Mouse (Mus musculus): Measurements from ENCODE around the gene Cpne2. TPM values are rescaled to one million over a fixed set of nuclear protein-coding genes. Genes with fewer than 3 reads are reported as not detected.
A peak's percentile ranks its signal among the peaks of the same experiment; 100 is the strongest.

Gene Cpne2
- total RNA-seq, 2 experiments from 2014 or later: 29.3 to 35.0 TPM

DNA sequence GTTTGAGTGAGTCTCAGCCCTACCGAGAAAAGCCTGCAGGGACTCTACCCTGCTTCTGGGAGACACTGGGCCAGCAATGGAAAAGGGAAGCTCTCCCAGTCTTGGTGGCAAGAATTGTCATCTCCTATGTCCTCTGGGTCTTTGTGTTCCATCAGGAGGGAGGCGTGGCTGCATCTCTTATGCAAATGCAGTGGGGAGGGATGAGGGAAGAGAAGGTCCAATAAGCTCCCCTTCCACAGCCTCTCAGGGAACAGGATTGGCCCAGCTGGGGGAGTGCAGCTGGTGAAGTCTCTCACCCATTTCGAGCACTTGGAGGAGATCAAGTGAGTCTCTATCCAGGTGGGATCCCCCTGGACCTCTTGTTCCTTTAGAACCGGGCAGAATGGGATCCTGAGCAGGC, 11.3 kb upstream of the Cpne2 start:
- no peak overlapping the region for H3K27ac ChIP-seq
- H3K4me3 ChIP-seq: no peak overlapping the region
- TF ChIP-seq CTCF (conservative IDR thresholded peaks at IDR 0.05): no peak
- no peak for DNase-seq (ENCODE audit: low spot score in 2 of 2)

DNA sequence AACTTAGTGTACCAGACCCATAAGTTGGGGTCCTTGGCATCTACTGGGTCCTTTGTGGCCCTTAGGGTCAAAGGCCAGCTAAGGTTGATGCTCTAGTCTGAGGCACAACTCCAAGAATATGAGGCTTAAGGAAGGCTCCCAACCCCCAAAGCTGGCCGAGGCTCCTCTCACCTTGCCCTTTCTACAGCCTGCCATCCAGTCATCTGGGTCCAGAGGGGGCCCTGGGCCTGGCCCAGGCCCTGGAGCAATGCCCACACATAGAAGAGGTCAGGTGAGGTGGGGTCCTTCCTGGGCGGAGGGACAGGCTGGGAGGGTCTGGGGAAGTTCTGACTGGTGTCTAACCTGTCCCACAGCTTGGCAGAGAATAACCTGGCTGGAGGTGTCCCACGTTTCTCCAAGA, 10.3 kb upstream of the Cpne2 start:
- Histone ChIP-seq H3K4me3 (no peak overlapping the region), H3K27ac (no peak overlapping the region)
- DNase-seq (ENCODE audit: low spot score in 2 of 2): no peak
- no peak for TF ChIP-seq CTCF (conservative IDR thresholded peaks at IDR 0.05)

DNA sequence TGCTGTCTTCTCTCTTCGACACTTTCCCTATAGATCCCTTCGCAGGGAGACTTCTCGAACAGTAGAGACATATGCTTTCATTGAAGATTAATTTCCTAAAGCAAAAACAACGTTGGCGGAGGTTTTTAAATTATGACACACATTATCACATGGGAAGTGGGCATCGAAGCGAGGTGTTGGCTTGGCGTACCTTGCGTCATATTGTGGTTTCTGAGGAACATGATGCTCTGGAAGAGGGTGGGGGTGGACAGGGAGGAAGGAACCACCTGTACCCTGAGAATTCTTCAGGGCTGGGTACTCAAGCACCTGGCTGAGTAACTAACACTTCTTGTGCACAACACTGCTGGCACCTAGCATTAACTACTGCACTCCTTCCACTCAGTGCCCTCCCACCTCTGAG, 8.2 kb upstream of the Cpne2 start:
- no peak for TF ChIP-seq CTCF (conservative IDR thresholded peaks at IDR 0.05)
- no peak for DNase-seq (ENCODE audit: low spot score in 2 of 2)
- H3K4me3 ChIP-seq: no peak overlapping the region
- H3K27ac ChIP-seq: no peak overlapping the region

- H3K27ac ChIP-seq: no peak overlapping the region
- no peak for TF ChIP-seq CTCF (conservative IDR thresholded peaks at IDR 0.05)
- DNase-seq (ENCODE audit: low spot score in 2 of 2): no peak
- H3K4me3 ChIP-seq: no peak overlapping the region
Measured at GRCm38 (mm10) chr8:94527178-94527577, 5.6 kb upstream of the Cpne2 start.

DNA sequence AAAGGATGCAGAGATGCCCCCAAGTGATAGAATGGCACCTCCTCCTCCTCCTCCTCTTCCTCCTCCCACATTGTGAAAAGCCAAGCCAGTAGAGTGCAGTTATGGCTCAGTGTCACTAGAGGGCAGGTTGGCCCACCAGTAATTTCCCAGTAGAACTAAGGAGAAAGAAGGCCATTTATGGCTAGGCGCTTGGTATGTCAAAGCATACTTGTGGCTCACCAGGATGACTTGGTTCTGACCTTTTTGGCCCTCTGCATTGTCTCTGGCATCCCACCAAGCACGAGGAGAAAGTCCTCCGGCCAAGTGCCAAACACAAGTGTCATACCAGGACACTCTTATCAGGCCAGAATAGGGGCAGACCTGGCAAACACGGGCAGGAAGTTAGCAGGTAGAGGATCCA, 4.5 kb upstream of the Cpne2 start:
- peak; percentile 63 to 66 for DNase-seq (ENCODE audit: low spot score in 2 of 2)
- Histone ChIP-seq H3K4me3 (no peak overlapping the region), H3K27ac (no peak overlapping the region)
- TF ChIP-seq CTCF (conservative IDR thresholded peaks at IDR 0.05): peak; percentile 92

- Histone ChIP-seq H3K27ac (no peak overlapping the region), H3K4me3 (no peak overlapping the region)
- no peak for DNase-seq (ENCODE audit: low spot score in 2 of 2)
- no peak for TF ChIP-seq CTCF (conservative IDR thresholded peaks at IDR 0.05)
Measured at GRCm38 (mm10) chr8:94529875-94530274, 2.9 kb upstream of the Cpne2 start.

DNA sequence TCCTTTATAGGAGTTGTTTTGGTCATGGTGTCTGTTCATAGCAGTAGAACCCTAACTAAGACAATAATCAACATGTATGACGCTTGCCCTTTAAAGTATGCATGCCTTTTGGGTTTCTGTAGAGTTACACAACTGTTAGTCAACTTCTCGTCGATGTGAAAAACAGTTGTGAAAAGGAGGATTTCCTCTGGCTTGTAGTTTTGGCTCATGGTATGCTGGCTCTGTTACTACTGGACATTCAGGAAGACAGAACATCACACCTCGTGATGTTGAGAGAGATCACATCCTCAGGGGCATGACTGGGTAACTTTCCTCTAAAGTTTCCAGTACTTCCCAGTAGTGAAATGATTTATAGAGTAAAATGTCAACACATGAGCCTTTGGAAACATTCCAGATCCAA, 2.1 kb upstream of the Cpne2 start:
- TF ChIP-seq CTCF (conservative IDR thresholded peaks at IDR 0.05): no peak
- Histone ChIP-seq H3K27ac (no peak overlapping the region), H3K4me3 (no peak overlapping the region)
- DNase-seq (ENCODE audit: low spot score in 2 of 2): no peak

DNA sequence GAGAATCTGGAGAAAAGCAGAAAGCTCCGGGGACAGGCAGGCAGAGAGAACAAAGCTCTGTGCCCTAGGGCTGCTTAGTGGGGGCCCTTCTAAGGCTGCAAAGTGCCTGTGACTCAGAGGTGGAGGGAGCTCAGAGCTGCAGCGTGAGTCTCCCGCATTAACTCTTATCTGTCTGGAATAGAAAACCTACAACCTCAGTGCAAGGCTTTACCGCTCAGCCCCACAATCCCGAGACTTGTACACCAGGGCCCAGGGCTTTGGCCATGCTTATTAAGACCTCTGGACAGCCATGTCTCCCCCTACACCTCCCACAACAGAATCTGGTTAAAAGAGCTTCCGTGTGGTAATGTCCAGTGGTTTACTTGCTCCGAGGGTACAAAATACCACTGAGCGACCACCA, 790 bp upstream of the Cpne2 start:
- TF ChIP-seq CTCF (conservative IDR thresholded peaks at IDR 0.05): no peak
- DNase-seq (ENCODE audit: low spot score in 2 of 2): no peak
- peak overlapping the region; percentile 77; the same call in 1 of the 2 replicates for H3K27ac ChIP-seq
- H3K4me3 ChIP-seq: peak overlapping the region; percentile 76

DNA sequence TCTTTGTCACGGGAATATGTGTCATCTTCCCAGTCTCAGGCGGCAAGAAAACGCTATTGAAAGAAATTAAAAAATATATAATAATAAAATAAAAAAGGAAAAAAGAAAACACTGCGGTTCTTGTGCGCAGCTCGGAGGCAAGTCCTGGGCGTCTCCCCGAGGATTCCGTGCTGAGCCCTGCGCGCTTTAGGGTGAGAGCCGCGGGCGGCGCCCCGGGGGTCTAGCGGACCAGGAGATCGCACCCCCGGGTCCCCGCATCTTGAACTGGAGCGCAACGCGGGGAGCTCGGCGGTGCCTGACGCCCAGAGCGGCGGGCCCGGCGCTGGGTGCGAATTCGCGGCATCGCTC, 291 bp upstream of the Cpne2 start:
- H3K27ac ChIP-seq: peak overlapping the region; percentile 77

DNA sequence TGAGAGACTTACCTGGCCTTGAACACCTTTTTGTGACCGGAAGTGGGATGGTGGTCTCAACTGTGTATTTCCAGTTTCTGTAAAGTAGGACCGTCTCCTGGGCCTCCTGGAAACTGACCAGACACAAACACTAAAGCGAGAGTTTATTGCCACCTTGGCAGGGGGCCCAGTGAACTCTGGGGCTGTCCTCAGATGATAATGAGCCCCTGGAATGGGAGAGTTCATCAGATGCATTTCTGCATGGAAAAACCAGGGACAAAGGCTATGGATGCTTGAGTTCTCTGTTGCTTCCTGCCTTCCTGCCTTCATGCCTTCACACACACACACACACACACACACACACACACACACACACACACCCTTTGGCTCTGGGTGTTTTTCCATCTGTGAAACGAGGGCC, 1.8 kb downstream of the Cpne2 start:
- DNase-seq (ENCODE audit: low spot score in 2 of 2): no peak
- no peak overlapping the region for H3K27ac ChIP-seq
- no peak overlapping the region for H3K4me3 ChIP-seq
- no peak for TF ChIP-seq CTCF (conservative IDR thresholded peaks at IDR 0.05)

More for the DNA sequence above, 291 bp upstream of the Cpne2 start:
- H3K4me3 ChIP-seq: peak overlapping the region; percentile 76
- TF ChIP-seq CTCF (conservative IDR thresholded peaks at IDR 0.05): no peak
- DNase-seq (ENCODE audit: low spot score in 2 of 2): no peak

GRCm38 (mm10) chr8:94535631-94536030, 2.8 kb downstream of the Cpne2 start:
- DNase-seq (ENCODE audit: low spot score in 2 of 2): no peak
- no peak for TF ChIP-seq CTCF (conservative IDR thresholded peaks at IDR 0.05)
- Histone ChIP-seq H3K27ac (no peak overlapping the region), H3K4me3 (no peak overlapping the region)

- Histone ChIP-seq H3K27ac (no peak overlapping the region), H3K4me3 (no peak overlapping the region)
- no peak for DNase-seq (ENCODE audit: low spot score in 2 of 2)
- TF ChIP-seq CTCF (conservative IDR thresholded peaks at IDR 0.05): no peak
Measured at GRCm38 (mm10) chr8:94537456-94537855, 4.7 kb downstream of the Cpne2 start.

- DNase-seq (ENCODE audit: low spot score in 2 of 2): no peak
- H3K4me3 ChIP-seq: no peak overlapping the region
- no peak for TF ChIP-seq CTCF (conservative IDR thresholded peaks at IDR 0.05)
- H3K27ac ChIP-seq: no peak overlapping the region
Measured at GRCm38 (mm10) chr8:94540025-94540424, 7.2 kb downstream of the Cpne2 start.

GRCm38 (mm10) chr8:94540889-94541795, 8.4 kb downstream of the Cpne2 start:
- no peak overlapping the region for H3K4me3 ChIP-seq
- no peak overlapping the region for H3K27ac ChIP-seq
- DNase-seq (ENCODE audit: low spot score in 2 of 2): no peak
- TF ChIP-seq CTCF (conservative IDR thresholded peaks at IDR 0.05): no peak

All from layer of hippocampus, adult 2 months (tissue).